Mouse (Mus musculus): ENCODE data around the gene Ttyh1. TPM values are rescaled to one million over a fixed set of nuclear protein-coding genes. Genes with fewer than 3 reads are reported as not detected.

The Ttyh1 gene
- total RNA-seq (2021): 1 to 10 TPM; 1.2 to 3.0 TPM
- long read RNA-seq, experiment 1, partial matches to known transcripts: 1 of 1 reads
- long read RNA-seq, experiment 1, other reads (novel, unspliced or antisense): 0 of 1 reads
- long read RNA-seq, experiment 2: 0 reads

GRCm38 (mm10) chr7:4119344-4119902 is at the start of gene Ttyh1:
Ttyh1 (plus strand) TSS chr7:4119408.
- DNase-seq: no peak

GRCm38 (mm10) chr7:4071066-4071465 is 48.1 kb upstream of the Ttyh1 start:
- no peak for DNase-seq

- no peak for DNase-seq
Observed at GRCm38 (mm10) chr7:4073144-4073543, 46.1 kb upstream of the Ttyh1 start.

- no peak for DNase-seq
Observed at GRCm38 (mm10) chr7:4079511-4079910, 39.7 kb upstream of the Ttyh1 start.

- DNase-seq: no peak
Observed at GRCm38 (mm10) chr7:4080552-4080951, 38.7 kb upstream of the Ttyh1 start.

- DNase-seq: no peak
Observed at GRCm38 (mm10) chr7:4081706-4082105, 37.5 kb upstream of the Ttyh1 start.

- DNase-seq: peak; percentile 8
Observed at GRCm38 (mm10) chr7:4082804-4083203, 36.4 kb upstream of the Ttyh1 start.

GRCm38 (mm10) chr7:4084161-4084560 is 35.0 kb upstream of the Ttyh1 start:
- DNase-seq: no peak

GRCm38 (mm10) chr7:4085562-4085961 is 33.6 kb upstream of the Ttyh1 start:
- no peak for DNase-seq

GRCm38 (mm10) chr7:4087238-4087895 is 31.8 kb upstream of the Ttyh1 start:
- no peak for DNase-seq

- DNase-seq: no peak
Observed at GRCm38 (mm10) chr7:4087896-4088480, 31.2 kb upstream of the Ttyh1 start.

GRCm38 (mm10) chr7:4088679-4089078 is 30.5 kb upstream of the Ttyh1 start:
- no peak for DNase-seq

- DNase-seq: no peak
Observed at GRCm38 (mm10) chr7:4091170-4091569, 28.0 kb upstream of the Ttyh1 start.

- DNase-seq: no peak
Observed at GRCm38 (mm10) chr7:4098301-4098700, 20.9 kb upstream of the Ttyh1 start.

GRCm38 (mm10) chr7:4098832-4099231 is 20.4 kb upstream of the Ttyh1 start:
- no peak for DNase-seq

- DNase-seq: no peak
Observed at GRCm38 (mm10) chr7:4101144-4101543, 18.1 kb upstream of the Ttyh1 start.

- no peak for DNase-seq
Observed at GRCm38 (mm10) chr7:4103411-4103810, 15.8 kb upstream of the Ttyh1 start.

- no peak for DNase-seq
Observed at GRCm38 (mm10) chr7:4111766-4112165, 7.4 kb upstream of the Ttyh1 start.

GRCm38 (mm10) chr7:4117050-4117814 is 2.0 kb upstream of the Ttyh1 start:
- no peak for DNase-seq

- no peak for DNase-seq
Observed at GRCm38 (mm10) chr7:4119976-4120921, 1.0 kb downstream of the Ttyh1 start.

GRCm38 (mm10) chr7:4122076-4122768 is 3.0 kb downstream of the Ttyh1 start:
- DNase-seq: no peak

Data from gastrocnemius, postnatal 25 days (tissue).